Mouse (Mus musculus) c-Kit-negative CD71-positive TER-119-positive erythroid progenitor cells, embryonic 14.5 days (primary cell): ENCODE measurements around the gene Rsrp1.
"Not testable (repeated sequence)": the region's sequence is repeated elsewhere in the genome, so short reads cannot be mapped to it uniquely, and the experiment has no call there.

Experiments
- DNase-seq: peaks from one replicate; pipeline ENCODE4 v3.0.0-alpha.2; 2013; ENCODE audit warnings: low read depth, low spot score

The Rsrp1 gene

DNA sequence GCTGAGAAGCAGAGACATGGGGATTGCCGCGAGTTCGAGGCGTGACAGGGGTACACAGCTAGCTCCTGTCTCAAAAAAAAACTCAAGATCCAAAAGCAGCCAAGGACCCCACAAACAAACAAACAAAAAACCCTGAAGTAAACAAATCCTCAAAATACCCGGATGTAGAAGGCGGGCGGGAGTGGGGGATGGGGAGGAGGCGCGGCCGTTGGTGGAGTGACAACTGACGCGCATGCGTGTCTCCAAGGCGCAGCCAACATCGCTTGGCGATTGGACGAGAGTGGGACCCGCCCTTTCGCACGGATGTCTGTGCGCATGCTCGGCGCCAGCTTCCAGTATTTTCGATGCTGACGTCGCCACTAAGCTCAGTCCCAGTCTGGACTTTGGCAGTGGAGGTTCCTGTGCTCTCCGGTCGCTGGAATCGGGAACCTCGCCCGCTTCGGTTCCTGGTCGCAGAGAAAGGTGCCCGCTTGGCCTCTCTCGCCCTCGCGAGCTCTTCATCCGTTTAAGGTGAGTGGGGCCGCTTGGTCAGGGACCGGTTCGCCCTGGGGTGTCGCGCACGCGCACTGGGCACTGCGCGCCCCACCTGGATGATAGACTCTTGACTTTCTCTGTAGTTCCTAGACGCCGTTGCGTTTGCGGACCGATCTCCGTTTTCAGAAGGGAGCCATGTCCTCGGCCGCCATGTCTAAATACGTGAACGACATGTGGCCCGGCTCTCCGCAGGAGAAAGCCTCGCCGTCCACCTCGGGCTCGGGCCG lies at the start of gene Rsrp1:
Gene Rsrp1 (plus strand): TSS at position 335 of the 761 bp plus-strand sequence.
- DNase-seq, result peak; percentile 97

GRCm38 (mm10) chr4:134876171-134876570 lies 47.2 kb upstream of the Rsrp1 start:
- no peak for DNase-seq

DNA sequence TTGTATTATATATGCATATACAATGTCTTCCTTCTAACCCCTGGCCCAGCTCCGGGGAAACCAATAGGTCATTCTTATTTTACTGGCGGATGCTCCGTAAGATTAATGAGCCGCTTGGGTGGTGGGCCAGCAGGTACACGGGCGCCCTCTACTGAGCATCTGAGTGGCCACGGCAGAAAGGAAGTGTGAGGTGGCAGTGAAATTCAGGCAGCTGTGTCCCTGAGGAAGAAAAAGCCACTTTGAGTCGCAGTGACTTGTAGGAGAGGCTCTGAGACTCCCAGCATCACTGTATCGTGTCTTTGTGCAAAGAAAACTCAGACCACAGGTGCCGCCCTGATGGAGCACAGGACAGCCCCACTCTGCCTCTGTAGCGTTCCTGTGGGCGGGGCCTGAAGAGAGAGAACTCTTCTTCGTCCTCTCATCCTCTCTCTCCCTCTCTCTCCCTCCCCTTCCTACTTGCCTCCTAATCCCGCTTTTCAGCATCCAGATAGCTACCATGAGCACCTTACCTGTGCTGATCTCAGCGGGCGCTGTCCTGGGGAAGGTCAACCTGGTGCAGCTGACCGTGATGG lies 43.9 kb upstream of the Rsrp1 start:
- no peak for DNase-seq

- DNase-seq, result no peak
Measured at GRCm38 (mm10) chr4:134880041-134880440, 43.4 kb upstream of the Rsrp1 start.

- DNase-seq, result no peak
Measured at GRCm38 (mm10) chr4:134883266-134883665, 40.1 kb upstream of the Rsrp1 start.

DNA sequence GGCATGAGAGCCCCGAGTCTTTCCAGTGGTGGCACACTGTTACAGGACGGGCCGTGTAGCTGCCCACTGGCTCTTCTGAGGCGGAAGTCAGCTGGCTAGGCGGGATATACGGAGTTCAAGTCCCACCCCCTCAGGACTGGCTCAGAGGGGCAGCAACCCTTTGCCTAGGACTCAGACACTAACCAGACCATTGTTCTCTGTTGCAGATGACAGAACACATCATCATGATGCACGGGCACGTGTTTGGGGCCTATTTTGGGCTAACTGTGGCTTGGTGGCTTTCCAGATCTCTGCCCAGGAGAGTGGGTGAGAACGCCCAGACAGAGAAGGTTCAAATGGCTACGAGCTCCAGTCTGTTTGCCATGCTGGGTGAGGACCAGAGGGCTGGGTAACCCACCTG lies 39.6 kb upstream of the Rsrp1 start:
- DNase-seq, result no peak

- no peak for DNase-seq
Measured at GRCm38 (mm10) chr4:134884364-134884763, 39.0 kb upstream of the Rsrp1 start.

- DNase-seq, result no peak
Measured at GRCm38 (mm10) chr4:134892096-134892495, 31.3 kb upstream of the Rsrp1 start.

GRCm38 (mm10) chr4:134897256-134897655 lies 26.1 kb upstream of the Rsrp1 start:
- DNase-seq, result no peak

- DNase-seq, result no peak
Measured at GRCm38 (mm10) chr4:134901126-134901525, 22.3 kb upstream of the Rsrp1 start.

DNA sequence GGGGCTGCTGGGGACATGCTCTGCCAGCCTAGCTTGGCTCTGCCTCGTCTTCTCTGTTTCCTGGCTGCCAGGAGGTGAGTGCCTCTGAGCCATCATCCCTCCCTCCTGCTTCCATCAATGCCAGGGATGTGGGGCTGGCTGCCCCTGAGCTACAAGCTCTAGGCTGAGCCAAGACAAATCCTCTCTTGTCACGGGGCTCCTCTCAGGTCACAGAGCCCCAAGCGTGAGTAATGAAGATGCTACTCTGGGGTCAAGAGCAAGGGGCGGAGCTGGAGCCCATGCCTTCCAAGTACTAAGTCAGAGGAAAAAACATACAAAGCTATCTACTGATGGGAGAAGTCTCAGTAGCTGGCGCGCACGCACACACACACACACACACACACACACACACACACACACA lies 20.3 kb upstream of the Rsrp1 start:
- no peak for DNase-seq

DNA sequence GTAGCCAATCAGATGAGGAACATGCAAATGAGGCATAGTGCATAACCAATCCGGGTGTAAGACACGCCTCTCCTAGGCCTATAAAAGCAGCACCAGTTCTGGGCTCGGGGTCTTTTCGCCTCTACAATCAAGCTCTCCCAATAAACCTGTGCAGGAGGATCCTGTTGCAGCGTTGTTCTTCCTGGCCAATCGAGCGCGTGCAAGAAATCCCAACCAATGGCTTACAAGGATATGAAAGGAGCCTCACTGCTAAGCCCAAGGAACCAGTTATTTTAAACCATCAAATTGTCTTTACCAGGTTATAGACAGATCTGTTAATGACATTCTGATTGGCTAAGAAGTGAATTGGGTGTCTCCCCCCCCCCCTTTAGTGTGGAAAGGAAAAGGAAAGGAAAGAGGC lies 12.0 kb upstream of the Rsrp1 start:
- DNase-seq, result not testable (repeated sequence)

- peak; percentile 70 for DNase-seq
Measured at GRCm38 (mm10) chr4:134913413-134913812, 10.0 kb upstream of the Rsrp1 start.

- DNase-seq, result no peak
Measured at GRCm38 (mm10) chr4:134914122-134914863, 9.1 kb upstream of the Rsrp1 start.

DNA sequence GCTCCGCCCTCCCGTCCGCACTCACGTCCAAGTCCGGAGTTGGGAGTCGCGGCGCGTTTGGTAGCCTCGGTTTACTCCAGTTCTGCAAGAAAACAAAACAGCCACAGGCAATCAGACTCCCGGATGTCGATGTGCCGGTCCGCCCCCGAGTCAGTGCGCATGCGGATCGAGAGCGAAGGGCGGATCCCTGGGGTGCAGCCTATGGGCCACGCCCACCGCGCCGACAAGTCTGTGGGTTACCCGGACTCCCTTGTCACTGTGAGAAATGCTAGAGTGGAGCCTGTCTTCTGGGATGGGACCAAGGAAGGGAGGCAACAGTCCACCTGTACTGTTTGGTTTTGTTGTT lies 8.6 kb upstream of the Rsrp1 start, which contains the start of gene Tmem50a:
Gene Tmem50a (minus strand): TSS at position 161 of the 346 bp plus-strand sequence.
- peak; percentile 93 for DNase-seq

GRCm38 (mm10) chr4:134915223-134916050 lies 8.0 kb upstream of the Rsrp1 start:
- DNase-seq, result no peak

- DNase-seq, result no peak
Measured at GRCm38 (mm10) chr4:134917194-134917593, 6.2 kb upstream of the Rsrp1 start.

DNA sequence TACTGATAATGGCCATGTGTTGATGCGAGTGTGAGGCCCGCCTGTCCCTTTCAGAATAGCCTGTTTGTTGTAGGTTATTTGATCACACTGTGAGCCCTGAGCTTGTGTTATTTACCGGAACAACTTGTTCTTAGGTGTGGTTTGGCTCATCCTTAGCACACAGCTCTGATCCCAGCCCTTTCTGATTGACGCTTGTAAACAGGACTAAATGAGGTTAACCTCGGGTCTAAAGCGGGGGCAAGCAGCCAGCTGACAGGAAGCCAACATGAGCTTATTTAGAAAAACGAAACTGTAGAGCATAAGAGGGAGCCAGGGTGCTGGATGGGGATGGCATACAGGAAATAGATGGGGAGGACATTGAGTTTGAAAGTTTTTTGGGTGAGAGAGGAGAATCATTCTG lies 5.0 kb upstream of the Rsrp1 start:
- DNase-seq, result no peak

DNA sequence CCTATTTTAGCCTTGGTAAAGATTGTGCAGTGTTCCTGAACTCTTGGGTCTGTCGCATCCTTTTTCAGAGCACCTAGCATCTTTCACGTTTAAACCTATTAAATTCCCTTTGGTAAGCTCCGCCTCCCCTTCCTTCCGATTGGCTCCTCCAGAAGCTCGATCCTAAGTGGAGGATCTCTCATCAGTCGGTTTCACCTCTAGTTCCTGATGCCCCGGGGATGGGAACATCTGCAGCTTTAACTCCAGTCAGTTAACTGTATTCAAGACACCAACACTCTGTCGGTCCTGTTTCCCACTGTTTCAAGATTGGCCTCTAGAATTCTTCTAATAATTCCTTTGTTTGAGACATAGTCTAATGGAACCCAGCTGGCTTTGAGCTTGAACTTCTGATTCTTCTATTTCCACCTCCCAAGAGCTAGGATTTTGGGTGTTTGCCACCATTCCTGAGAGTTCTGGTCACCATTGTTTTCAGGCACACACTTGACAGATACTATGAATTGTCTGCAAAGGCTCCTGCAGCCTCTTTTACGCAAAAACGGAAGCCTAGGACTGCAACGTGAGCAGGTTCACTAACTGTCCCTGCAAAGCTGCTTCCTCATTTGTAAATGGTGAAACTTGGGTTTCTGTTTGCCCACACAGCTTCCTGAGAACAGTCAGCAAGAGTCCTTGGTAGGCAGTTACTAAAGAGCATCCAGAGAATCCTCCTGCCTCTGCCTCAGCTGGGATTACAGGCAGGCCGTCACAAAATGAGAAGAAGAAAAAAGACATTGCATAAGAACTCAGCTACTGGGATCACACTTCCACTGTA lies 3.5 kb upstream of the Rsrp1 start:
- no peak for DNase-seq

DNA sequence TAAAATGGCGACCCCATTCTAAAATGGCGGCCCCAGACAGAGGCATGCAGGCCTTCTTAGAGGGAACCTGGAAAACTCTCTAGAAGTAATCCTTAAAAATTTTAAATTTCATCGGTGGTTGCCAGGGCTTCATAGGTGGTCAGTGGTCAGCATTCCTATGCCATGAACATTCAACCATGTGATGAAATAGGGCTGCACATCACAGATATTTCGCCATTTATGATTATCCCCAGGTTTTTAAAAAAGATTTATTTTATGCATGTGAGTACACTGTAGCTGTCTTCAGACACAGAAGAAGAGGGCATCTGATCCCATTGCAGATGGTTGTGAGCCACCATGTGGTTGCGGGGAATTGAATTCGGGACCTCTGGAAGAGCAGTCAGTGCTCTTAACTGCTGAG lies 2.8 kb upstream of the Rsrp1 start:
- DNase-seq, result no peak

GRCm38 (mm10) chr4:134921703-134922102 lies 1.7 kb upstream of the Rsrp1 start:
- DNase-seq, result no peak
